Mouse (Mus musculus): ENCODE results near the gene Nol9.

Gene Nol9

DNA sequence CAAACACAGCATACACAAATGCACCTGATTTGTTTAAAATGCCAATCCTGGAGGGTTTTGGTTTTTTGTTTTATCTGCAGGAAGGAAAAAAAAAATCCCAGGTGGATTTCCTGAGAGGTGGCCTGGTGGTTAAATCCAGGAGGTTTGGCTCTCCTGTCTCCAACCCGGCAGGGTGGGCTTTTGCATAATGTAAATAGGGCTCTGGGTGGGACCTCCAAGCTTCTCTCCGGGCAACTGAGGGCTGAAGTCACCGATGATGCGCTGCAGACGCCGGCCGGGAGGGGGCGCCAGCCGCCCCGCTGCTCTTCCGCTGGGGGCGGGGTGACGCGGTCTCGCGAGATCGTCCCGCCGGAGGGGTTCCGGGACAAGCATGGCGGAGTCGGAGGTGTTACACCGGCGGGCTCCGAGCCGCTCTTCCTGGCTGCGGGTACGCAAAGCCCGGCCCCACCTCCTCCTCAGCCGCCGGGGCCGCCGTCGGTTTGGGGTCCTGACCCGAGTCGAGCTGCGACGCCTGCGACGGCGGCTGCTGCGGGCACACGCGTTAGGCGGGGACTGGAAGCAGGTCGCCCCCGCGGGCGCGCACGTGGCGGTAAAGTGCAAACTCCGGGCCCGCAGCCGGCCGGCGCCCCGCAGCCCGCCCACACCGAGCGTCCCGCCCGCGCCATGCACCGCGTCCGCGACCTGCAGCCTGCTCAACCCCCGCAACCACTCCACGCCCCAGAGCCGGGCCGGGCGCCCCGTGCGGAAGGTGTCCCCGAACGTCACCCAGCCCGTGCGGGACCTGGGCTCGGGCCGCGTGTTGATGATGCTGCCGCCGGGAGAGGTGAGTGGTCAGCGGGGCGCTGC is at the start of gene Nol9:
Gene Nol9 (plus strand): TSS at position 337 of the 846 bp plus-strand sequence.
- DNase-seq (ENCODE audit: low read depth, low spot score), result peak; percentile 97

DNA sequence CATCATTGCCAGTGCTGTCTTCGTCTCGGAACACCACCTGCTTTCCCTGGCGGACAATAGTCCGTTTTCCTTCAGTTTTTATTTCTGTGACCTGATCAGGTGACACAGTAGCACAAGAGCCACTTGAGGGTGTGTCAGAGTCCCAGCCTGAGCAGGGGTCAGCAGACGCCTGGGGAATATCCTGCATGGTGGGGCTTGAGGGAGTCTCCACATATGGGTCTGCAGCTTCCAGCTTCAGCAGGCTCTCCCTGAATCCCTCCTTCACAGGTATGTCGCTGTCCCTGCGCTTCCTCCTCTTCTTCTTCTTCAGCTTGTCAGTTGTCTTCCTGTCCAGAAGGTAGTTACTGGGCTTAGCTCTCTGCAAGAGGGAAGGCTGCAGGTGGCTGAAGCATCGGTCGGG is 47.0 kb upstream of the Nol9 start:
- no peak for DNase-seq (ENCODE audit: low read depth, low spot score)

DNA sequence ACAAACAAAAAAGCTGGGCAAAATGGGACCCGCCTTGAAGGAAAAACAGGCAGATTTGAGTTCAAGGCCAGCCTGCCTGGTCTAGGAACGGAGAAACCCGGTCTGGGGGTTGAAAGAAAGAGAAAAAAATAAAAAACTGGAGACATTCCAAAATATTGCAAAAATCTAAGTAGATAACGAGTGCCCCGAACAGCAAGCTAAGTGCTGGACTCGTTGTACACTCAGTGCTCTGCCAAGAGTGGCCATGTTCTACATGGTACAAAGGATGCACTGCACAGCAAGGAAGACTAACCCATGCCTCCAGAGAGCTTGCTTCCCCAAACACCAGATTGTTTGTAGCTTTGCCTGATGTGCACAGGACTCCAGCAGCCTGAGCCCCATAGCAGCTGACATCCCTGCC is 46.1 kb upstream of the Nol9 start:
- DNase-seq (ENCODE audit: low read depth, low spot score), result no peak

DNA sequence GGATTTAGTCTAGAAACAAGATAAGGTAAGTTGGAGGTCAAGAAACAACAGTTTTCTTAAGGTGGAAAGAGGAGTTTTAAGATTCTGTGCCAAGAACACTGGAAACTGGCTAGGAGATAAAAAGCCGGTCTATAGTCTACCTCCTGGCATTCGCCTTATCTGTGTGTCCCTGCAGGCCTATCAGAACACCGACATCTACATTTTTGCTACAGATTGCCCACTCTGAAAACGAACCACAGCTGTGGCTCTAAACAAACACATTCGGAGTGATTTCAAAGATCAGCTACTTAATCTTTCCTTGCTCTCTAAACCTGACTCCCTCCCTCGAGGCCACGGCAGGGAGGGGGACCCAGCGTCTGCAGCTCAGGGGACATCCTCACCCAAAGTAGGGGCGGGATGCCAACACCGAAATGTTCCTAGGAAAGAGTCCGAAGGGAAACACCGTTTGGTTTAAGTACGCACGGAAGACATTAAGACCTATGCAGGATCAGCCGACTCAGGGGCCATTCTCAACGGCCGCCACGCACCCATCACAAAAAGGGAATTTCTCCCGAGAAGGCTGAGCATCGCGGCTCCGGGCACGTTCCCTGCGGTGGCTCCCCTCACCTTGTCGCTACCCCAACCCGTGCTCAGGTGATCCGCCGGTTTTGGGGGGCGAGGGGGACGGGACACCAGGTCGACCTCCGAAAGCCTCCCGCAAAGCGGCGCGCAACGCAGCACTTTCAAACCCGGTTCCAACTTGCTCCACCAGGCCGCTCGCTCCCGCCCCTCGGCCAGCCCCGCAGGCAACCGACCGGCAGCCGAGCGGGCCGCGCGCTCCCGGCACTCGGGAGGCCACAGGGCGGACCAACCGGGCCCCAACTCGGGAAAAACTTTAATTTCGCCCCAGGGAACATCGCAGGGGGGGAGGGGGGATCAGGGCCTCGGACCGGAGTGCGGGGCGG is 44.6 kb upstream of the Nol9 start:
- DNase-seq (ENCODE audit: low read depth, low spot score), result no peak

DNA sequence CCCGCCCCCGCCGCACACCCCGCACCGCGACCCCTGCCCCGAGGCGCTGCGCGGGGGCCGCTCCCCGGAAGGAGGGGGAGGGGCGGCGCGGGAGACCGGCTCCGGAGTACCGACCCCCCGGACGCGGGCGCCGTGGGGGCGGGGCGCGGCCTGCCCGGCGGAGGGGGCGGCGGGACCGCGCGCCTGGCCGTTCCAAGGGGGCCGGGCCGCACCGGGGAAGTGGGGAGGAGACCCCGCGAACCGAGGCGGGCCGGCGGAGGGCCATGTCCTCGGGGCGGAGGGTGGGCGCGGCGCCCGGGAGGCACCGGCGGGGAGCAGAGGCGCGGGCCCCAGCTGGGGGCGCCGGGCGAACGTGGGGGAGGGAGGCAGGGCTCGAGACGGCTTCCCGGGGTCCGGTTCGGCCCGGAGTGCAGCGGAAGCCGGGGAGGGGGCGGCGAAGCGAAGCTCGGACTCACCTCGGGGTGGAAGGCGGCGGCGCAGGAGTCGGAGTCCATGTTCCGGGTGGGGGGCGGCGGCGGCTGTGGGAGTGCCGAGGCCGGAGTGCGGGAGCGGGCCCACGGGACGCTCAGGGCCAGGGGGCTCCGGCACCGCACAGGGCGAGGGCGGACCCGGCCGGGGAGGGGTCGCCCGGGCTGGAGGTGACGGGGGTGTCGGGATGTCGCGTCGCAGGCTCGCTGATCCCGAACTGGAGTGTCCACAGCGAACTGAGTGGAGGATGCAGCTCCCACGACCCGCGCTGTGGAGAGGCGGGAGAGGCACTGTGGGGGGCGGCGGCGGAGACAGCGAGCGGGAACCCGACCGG is 43.5 kb upstream of the Nol9 start:
- DNase-seq (ENCODE audit: low read depth, low spot score), result no peak

DNA sequence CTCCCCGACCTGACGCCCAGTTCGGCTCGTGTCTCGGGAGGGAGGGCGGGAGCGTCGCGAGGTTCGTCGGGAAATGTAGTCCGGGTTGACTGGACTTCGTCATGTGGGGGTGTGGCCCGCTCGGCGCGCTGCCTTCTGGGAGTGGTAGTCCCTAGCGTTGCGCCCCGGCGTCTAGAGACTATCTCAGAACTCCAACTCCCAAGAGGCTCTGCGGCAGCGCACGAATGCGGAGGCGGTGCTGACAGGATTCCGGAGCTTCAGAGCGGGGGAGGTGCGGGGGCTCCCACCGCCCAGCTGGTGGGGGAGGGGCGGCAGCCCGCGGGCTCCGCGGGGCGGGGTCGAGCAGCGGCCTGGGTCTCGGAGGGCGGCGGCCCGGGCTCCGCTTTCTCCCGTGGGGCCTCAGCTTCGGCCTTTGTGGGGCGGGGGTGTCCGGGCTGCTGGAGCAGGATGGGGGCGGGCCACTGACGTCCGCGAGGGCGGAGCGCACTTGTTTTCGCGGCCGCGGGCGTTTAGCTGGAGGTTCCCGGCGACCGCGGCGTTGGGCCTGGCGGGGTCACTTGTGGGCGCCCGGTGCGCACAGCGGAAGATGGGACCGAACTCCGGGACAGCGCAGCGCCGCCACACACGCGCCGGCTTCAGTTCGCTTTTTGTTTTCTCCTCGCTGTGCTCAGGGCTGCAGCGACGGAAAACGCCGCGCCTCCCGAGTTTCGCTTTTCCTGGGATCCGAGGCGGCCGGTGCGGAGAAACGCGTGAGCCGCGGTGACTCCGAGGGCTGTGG is 42.8 kb upstream of the Nol9 start, which contains the start of gene Phf13:
Gene Phf13 (minus strand): TSS at position 86 of the 778 bp plus-strand sequence.
- peak; percentile 99 for DNase-seq (ENCODE audit: low read depth, low spot score)

DNA sequence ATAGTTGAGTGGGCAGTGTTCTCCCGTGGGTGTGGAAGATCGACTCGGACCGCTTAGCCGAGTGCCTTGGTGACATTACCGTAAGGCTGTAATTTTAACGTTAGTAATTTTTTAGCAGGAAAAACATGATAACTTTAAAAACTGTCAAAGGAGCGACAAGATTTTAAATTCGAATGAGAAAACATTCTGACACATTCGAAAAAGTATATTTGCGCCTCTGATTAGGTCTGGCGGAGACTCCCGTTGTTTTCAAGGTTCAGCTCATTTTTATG is 42.2 kb upstream of the Nol9 start:
- no peak for DNase-seq (ENCODE audit: low read depth, low spot score)

DNA sequence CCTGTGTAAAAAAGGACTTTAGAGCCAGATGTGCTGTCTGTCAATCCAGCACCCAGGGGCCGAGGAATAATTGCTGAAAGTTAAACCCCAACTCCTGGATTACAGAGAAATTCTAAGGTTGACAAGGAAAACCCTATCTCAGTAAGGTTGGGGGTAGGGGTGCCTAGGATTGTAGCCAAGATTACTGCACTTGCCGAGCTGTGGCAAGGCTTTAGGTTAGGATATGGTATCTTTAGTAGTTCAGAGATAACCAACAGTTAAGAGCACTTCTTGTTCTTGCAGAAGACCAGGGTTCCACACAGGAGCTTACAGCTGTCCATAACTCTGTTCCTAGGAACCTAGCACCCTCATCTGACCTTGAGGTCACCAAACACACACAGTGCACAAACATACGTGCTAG is 41.4 kb upstream of the Nol9 start:
- no peak for DNase-seq (ENCODE audit: low read depth, low spot score)

DNA sequence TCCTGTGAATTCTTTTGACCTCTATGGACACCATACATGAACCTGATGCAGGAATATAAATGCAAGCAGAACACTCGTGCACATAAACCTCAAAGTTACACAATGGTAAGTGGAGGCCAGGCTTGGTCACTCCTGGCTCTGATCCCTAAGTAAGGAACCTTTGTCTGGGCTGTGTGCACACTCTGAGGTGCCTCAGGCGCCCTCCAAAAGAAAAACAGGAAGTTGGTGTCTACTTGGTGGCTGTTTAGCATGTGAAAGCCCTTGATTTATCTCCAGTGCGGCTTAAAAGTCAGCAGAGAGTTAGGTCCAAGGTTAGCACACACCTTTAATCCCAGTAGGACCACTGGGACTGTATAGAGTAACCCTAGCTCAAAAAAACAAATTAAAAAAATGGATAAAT is 39.6 kb upstream of the Nol9 start:
- no peak for DNase-seq (ENCODE audit: low read depth, low spot score)

DNA sequence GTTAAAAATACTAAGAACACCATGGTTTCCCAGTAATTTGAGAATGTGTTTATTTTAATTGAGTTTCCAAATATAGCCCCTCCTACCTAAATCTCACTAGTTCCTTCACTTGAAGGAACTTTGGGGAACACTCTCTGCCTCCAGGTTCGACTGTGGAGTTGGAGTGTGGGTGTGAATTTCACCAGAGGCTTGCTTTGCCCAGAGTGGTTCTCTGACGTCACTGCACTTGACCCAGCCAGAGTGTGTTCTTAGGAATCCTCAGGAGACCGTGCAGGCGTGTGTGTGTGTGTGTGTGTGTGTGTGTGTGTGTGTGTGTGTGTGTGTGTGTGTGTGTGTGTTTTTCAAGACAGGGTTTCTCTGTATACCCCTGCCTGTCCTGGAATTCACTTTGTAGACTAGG is 38.2 kb upstream of the Nol9 start:
- no peak for DNase-seq (ENCODE audit: low read depth, low spot score)

DNA sequence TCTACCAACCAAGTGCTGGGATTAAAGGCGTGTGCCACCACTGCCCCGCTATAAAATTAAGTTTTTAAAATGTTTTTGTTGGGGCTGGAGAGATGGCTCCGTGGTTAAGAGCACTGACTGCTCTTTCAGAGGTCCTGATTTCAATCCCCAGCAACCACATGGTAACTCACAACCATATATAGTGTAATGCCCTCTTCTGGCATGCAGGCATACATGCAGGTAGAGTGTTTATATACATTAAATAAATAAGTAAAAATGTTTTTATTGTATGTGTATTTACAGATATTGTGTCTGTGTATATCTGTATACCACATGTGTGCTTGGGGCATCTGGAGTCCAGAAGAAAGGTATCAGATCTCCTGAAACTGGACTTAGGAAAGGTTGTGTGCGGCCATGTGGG is 37.8 kb upstream of the Nol9 start:
- DNase-seq (ENCODE audit: low read depth, low spot score), result no peak

DNA sequence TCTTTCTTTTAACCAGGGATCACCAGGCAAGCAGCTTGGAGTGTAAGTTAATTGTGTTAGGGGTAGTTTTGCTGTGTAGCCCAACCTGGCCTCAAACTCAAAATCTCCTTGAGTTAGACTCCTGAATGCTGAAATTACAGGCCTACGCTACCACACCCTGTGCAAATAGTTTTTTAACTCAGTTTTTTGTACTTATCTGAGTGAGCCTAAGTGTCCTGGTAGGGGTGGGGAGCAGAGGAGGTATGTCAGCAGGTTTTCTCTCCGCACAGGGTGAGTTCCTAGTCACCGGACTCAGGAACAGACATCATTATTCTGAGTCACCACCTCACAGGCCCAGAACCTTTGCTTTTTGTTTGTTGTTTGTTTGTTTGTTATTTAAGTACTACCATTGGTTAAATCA is 37.1 kb upstream of the Nol9 start:
- DNase-seq (ENCODE audit: low read depth, low spot score), result no peak

DNA sequence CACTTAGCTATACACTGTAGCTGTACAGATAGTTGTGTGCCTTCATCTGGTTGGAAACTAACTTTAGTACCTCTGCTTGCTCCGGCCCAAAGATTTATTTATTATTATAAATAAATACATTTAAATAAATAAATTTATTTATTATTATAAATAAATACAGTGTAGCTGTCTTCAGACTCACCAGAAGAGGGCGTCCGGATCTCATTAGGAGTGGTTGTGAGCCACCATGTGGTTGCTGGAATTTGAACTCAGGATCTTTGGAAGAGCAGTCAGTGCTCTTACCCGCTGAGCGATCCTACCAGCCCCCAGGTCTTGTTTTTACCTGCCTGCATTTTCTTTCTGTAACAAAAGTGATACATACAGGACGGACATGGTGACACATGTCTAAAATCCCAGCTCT is 33.0 kb upstream of the Nol9 start:
- DNase-seq (ENCODE audit: low read depth, low spot score), result peak; percentile 65

DNA sequence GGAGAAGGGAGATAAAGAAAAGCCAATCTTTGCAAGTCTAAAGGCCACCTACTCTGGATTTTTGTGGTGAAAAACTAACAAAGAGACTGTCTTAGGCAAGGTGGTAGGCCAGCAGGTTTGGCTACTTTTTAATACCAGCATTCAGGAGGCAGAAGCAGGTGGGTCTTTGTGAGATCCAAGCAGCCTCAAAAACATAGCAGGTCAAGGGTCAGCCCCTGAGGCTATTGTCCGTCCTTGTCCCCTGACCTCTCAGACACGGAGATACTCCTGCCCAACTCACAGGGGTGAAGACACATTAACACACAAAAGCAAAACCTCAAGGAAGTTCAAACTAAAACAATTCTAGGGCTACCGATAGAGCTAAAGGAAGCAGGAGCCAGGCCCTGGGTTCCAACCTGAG is 32.3 kb upstream of the Nol9 start:
- no peak for DNase-seq (ENCODE audit: low read depth, low spot score)

DNA sequence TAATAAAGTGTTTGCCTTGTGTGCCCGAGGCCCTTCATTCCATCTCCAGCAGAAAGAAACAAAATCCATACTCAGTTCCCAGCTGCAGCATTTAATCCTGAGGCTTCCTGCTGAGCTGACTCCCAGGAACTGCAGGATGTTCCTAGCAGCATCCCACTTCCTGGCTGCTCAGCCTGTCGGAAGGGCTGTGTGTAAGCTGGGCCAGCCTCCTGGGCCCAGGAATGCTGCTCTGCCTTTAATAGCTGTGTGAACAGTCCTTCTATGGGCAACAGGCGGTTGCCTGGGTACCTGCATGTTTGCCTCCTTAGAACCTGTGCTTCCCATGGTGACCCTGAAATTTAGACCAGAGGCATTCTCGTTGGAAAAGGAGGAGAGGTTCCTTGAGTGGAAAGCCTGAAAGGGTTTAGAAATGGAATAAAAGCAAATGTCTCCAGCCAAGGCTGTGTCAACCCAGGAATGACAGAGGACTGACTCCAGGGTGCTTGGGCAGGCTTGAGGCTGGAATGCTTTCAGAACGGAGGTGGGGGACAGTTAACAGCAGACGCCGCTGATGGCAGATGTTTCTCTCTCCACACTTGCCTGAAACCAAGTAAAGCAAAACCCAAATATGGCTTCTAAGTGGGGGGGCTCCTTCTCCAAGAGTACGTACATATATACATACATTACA is 31.5 kb upstream of the Nol9 start:
- DNase-seq (ENCODE audit: low read depth, low spot score), result no peak

DNA sequence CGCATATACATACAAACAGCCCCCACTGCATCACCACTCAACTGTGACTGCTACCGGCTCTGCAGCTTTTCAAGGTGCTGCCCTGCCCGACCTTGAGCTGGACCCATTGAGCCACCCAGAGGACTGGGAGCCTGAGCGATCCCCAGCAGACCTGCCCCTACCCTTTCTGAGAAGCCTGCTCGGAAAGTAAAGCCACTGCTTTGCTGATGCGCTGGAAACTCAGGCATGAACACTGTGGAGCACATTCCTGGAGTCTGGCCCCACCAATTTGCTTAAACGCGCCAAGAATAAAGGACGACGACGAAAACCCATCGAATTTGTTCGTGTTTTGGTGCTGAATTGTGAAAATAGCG is 31.0 kb upstream of the Nol9 start:
- DNase-seq (ENCODE audit: low read depth, low spot score), result peak; percentile 27

DNA sequence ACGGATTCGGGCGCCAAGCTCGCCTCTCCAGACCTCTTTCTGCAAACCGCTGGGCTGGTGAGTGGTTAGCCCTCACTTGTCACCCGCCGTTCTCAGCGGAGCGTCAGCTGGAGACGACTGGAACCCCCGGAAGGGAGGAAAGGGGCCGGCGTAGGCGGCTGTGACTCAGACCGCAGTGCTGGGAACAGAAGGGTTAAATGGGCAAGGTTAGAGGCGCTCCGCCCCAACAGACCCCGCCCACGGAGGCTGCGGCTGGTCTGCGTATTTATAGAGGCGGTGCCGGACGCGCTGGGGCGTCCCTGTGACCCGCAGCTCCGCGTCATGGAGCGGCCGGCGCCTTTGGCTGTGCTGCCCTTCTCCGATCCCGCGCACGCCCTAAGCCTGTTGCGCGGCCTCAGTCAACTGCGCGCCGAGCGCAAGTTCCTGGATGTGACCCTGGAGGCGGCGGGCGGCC is 30.5 kb upstream of the Nol9 start, which contains the start of gene Klhl21:
Gene Klhl21 (plus strand): TSS at position 182 of the 454 bp plus-strand sequence.
- peak; percentile 95 for DNase-seq (ENCODE audit: low read depth, low spot score)

DNA sequence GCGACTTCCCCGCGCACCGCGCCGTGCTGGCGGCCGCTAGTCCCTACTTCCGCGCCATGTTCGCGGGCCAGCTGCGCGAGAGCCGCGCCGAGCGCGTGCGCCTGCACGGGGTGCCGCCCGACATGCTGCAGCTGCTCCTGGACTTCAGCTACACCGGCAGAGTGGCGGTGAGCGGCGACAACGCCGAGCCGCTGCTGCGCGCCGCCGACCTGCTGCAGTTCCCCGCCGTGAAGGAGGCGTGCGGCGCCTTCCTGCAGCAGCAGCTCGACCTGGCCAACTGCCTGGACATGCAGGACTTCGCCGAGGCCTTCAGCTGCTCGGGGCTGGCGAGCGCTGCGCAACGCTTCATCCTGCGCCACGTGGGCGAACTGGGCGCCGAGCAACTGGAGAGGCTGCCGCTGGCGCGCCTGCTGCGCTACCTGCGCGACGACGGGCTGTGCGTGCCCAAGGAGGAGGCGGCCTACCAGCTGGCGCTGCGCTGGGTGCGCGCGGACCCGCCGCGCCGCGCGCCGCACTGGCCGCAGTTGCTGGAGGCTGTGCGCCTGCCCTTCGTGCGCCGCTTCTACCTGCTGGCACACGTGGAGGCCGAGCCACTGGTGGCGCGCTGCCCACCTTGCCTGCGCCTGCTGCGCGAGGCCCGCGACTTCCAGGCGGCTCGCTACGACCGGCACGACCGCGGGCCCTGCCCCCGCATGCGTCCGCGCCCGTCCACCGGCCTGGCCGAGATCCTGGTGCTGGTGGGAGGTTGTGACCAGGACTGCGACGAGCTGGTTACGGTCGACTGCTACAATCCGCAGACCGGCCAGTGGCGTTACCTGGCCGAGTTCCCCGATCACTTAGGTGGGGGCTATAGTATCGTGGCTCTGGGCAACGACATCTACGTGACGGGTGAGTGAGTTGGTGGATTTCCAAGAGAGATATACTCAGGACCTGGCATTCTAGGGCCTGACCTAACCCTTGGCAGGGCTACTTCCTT is 29.8 kb upstream of the Nol9 start:
- DNase-seq (ENCODE audit: low read depth, low spot score), result peak; percentile 77

DNA sequence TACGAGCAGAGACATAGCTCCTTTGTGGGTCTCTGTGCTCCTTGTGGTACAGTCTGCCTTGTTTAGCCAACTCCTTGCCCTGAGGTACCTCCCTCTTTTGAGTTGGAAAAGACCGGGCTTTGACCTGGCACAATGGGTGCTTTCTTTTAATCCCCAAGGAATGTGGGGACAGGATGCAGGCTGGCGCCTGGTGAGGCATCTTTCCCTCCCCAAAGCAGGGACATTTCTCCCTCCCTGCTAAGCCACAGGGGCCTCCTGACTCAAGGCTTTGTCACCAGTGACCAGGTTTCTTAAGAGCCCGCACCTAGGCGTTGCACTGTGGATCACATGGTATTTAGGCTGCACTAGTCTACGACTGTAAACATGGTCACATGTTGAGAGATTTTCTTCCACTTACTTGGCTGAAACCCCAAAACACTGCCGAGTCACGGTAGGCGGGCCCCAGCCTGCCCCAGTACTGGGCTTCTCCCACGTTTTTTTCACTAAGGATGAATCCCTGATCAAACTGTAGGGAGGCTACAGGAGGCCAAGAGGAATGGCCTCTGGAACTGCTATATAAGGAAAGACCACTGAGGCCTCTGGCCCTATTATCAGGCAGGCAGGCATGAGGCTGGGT is 28.9 kb upstream of the Nol9 start:
- peak; percentile 49 for DNase-seq (ENCODE audit: low read depth, low spot score)
